10 mouse cellular contexts compared by ENCODE assay signal in genomic region chr3:84647616-84648015, GRCm38 (mm10). TPM values are rescaled to one million over a fixed set of nuclear protein-coding genes. Genes with fewer than 3 reads are reported as not detected.
DNase-seq lines count a peak whose midpoint lies in the region; ATAC-seq lines count a peak whose summit lies in the region.
"Had no signal": no experiment of that assay in that cellular context is flagged by ENCODE, and none has a peak within 500 bp of the region (broad histone marks: within the 10 kb centered on the region; RNA-seq: fewer than 3 reads in every experiment).

No protein-coding gene starts in this region.

- H3K4me2 ChIP-seq in intestine, embryonic 15.5 days (replicated peaks): peak overlapping the region; percentile 28
- H3K4me2 ChIP-seq in intestine, embryonic 16.5 days (ENCODE audit: low read depth, low read length): no peak overlapping the region
- H3K4me2 ChIP-seq in neural tube, embryonic 15.5 days: peak overlapping the region; percentile 2; the same call in 1 of the 2 replicates
- H3K4me2 ChIP-seq: hindbrain, embryonic 15.5 days; liver, embryonic 15.5 days had no signal

- peak; percentile 53 for DNase-seq in NIH3T3 (ENCODE audit: low read depth)
- peak; percentile 72 to 74 for DNase-seq in adrenal gland, postnatal 36 days
- no peak for DNase-seq in cerebellum, adult 11-12 months
- DNase-seq in cerebellum, adult 18-20 months: no peak
- DNase-seq: cerebellum, adult 9-10 months had no signal

- no peak overlapping the region for H3K27ac ChIP-seq in intestine, embryonic 15.5 days
- no peak overlapping the region for H3K27ac ChIP-seq in intestine, embryonic 16.5 days (ENCODE audit: low read length)
- no peak overlapping the region for H3K27ac ChIP-seq in neural tube, embryonic 15.5 days (replicated peaks)
- H3K27ac ChIP-seq: hindbrain, embryonic 15.5 days; liver, embryonic 15.5 days had no signal

- ATAC-seq in intestine, embryonic 15.5 days: peak; percentile 56
- ATAC-seq in intestine, embryonic 16.5 days: no peak; the same call in 1 of the 2 replicates
- no peak for ATAC-seq in neural tube, embryonic 15.5 days (ENCODE audit: low FRiP score)

- H3K9me3 ChIP-seq in intestine, embryonic 15.5 days: no peaks in the 10 kb centered on the region
- H3K9me3 ChIP-seq in intestine, embryonic 16.5 days (ENCODE audit: control insufficient read depth, low read length): no peaks in the 10 kb centered on the region
- H3K9me3 ChIP-seq in neural tube, embryonic 15.5 days (replicated peaks): no peaks in the 10 kb centered on the region
- H3K9me3 ChIP-seq: hindbrain, embryonic 15.5 days; liver, embryonic 15.5 days had no signal

- 43% methylated on average over 4 of the region's 4 CpGs for WGBS in intestine, embryonic 15.5 days
- 41% methylated on average over 4 of the region's 4 CpGs for WGBS in intestine, embryonic 16.5 days
- WGBS in neural tube, embryonic 15.5 days: 29% methylated on average over 4 of the region's 4 CpGs

- no peaks in the 10 kb centered on the region for H3K36me3 ChIP-seq in intestine, embryonic 15.5 days
- H3K36me3 ChIP-seq in intestine, embryonic 16.5 days (ENCODE audit: control insufficient read depth, insufficient read depth, low read length): no peaks in the 10 kb centered on the region
- H3K36me3 ChIP-seq in neural tube, embryonic 15.5 days: no peaks in the 10 kb centered on the region
- H3K36me3 ChIP-seq: hindbrain, embryonic 15.5 days; liver, embryonic 15.5 days had no signal

- H3K9ac ChIP-seq in intestine, embryonic 15.5 days: no peak overlapping the region
- H3K9ac ChIP-seq in intestine, embryonic 16.5 days (ENCODE audit: low read depth, low read length): no peak overlapping the region
- H3K9ac ChIP-seq in neural tube, embryonic 15.5 days (replicated peaks): no peak overlapping the region
- H3K9ac ChIP-seq: hindbrain, embryonic 15.5 days; liver, embryonic 15.5 days had no signal

- H3K4me3 ChIP-seq in intestine, embryonic 15.5 days (replicated peaks): no peak overlapping the region
- no peak overlapping the region for H3K4me3 ChIP-seq in intestine, embryonic 16.5 days (ENCODE audit: low read length)
- H3K4me3 ChIP-seq in neural tube, embryonic 15.5 days (replicated peaks): no peak overlapping the region
- H3K4me3 ChIP-seq: hindbrain, embryonic 15.5 days; liver, embryonic 15.5 days had no signal

- H3K27me3 ChIP-seq in intestine, embryonic 15.5 days (replicated peaks): no peaks in the 10 kb centered on the region
- no peaks in the 10 kb centered on the region for H3K27me3 ChIP-seq in intestine, embryonic 16.5 days (replicated peaks; ENCODE audit: control insufficient read depth, insufficient read depth, low read length)
- H3K27me3 ChIP-seq in neural tube, embryonic 15.5 days (replicated peaks): no peaks in the 10 kb centered on the region
- H3K27me3 ChIP-seq: hindbrain, embryonic 15.5 days; liver, embryonic 15.5 days had no signal

- H3K4me1 ChIP-seq in intestine, embryonic 15.5 days (replicated peaks): peaks cover 4% of the 10 kb centered on the region; the same call in 1 of the 2 replicates
- H3K4me1 ChIP-seq in intestine, embryonic 16.5 days (ENCODE audit: control insufficient read depth, insufficient read depth, low read length): peaks cover 6% of the 10 kb centered on the region
- H3K4me1 ChIP-seq in neural tube, embryonic 15.5 days: peaks cover 11% of the 10 kb centered on the region; the same call in 1 of the 2 replicates

RNA-seq across cellular contexts. Expression of gene Tmem154, which starts 18.4 kb away (rescaled TPM):
- polyA plus RNA-seq in intestine, embryonic 15.5 days (2015; fragmentation: Nextera tagmentation; extraction: Ambion mirVana): 0.98 and 1.2 TPM in 2 replicates
- 1.2 and 1.3 TPM in 2 replicates for polyA plus RNA-seq in intestine, embryonic 16.5 days (2015; fragmentation: Nextera tagmentation; extraction: Ambion mirVana)
- total RNA-seq in adrenal gland, postnatal 36 days (2021): 1 to 10 TPM; 2.0 to 9.7 TPM
- 0.97 and 2.5 TPM in 2 replicates for polyA plus RNA-seq in neural tube, embryonic 15.5 days (2015; fragmentation: Nextera tagmentation; extraction: Ambion mirVana)

RNA-seq across cellular contexts. Expression of gene Tigd4, which starts 54.2 kb away (rescaled TPM):
- not detected in 2 replicates for polyA plus RNA-seq in intestine, embryonic 15.5 days (2015; fragmentation: Nextera tagmentation; extraction: Ambion mirVana)
- not detected in 2 replicates for polyA plus RNA-seq in intestine, embryonic 16.5 days (2015; fragmentation: Nextera tagmentation; extraction: Ambion mirVana)
- total RNA-seq in adrenal gland, postnatal 36 days (2021): not detected
- 0.14 and 0.22 TPM in 2 replicates for polyA plus RNA-seq in neural tube, embryonic 15.5 days (2015; fragmentation: Nextera tagmentation; extraction: Ambion mirVana)
- polyA plus RNA-seq: hindbrain, embryonic 15.5 days had no signal

Comparison
In these comparisons a context has a peak if more than half of its experiments do, and no peak if none do; other contexts are left out.
1. DNase-seq: peak in NIH3T3 (single experiment) and adrenal gland, postnatal 36 days (2 of 2); none in cerebellum, adult 11-12 months (single experiment) and cerebellum, adult 18-20 months (0 of 2).